Mouse (Mus musculus) frontal cortex, postnatal 36 days (tissue): ENCODE results near the gene Bbs2.
"Not testable (repeated sequence)": the region's sequence is repeated elsewhere in the genome, so short reads cannot be mapped to it uniquely, and the experiment has no call there.

ENCODE experiments used
- DNase-seq, 2 experiments: peaks; one replicate each; pipeline ENCODE4 v3.0.0; 2022; ENCODE audit warnings: low spot score in 2 of 2

Gene Bbs2

DNA sequence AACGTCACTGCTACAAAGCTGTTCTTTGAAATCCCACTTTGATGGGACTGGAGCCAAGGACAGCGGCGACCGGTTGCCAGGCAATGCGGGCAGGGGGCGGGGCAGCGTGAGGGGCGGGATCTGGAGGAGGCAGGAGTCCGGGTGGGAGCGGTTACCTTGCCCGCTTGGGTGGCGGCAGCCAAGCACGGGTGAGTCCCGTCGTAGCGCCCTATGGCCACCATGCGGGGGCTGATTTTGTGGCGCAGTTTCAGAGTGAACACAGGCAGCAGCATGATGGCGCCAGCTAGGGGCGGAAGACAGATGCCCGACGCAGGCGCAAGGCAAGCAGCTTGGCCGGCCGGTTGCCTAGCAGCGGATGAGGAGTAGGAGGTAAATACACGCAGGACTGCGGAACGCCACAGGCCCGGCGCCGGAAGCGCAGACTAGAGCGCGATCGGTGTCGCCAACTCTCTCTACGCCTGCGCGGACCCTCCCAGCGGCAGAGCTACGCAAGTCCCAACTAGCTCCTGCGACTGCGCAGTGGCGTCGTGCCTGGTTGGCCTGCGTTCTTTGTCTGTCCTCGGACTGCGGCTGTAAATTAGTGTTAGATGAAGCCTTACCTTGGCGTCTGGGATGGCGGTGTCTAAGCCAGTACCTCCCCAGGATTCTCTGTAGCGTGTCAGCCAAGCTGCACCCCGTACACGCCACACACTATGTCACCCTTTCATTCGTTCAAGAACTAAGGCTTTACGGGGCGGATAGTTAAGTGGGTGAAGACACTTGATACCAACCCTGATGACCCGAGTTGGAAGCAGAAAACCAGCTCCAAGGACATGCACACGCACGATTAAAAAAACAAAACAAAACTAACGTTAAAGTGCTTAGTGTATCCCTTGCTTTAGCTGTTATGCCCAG is at the start of gene Bbs2:
TSS of gene Bbs2 (minus strand) at position 848 of the 894 bp plus-strand sequence.
- DNase-seq = peak; percentile 99 to 100

DNA sequence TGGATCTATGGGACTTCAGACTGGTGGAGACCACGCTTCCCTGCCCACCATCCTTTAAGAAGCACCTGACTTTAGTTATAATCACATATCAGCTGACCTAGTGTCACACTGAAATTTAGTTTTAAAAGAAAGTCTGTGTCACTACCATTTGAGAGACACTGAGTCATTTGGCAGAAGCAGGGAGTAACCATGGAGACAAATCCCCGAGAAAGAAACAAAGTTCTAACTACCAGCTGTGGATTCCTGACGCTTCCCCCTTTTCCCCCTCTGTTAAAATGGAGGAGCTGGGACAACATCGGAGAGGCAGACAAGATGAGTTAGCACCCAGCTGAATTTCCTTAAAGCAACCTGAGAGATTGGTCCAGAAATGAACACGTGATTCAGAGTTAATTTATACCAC is 49.5 kb upstream of the Bbs2 start:
- peak in 1 of 2 experiments; percentile 49 for DNase-seq

- DNase-seq = no peak
Observed at GRCm38 (mm10) chr8:94140266-94140795, 41.6 kb upstream of the Bbs2 start.

DNA sequence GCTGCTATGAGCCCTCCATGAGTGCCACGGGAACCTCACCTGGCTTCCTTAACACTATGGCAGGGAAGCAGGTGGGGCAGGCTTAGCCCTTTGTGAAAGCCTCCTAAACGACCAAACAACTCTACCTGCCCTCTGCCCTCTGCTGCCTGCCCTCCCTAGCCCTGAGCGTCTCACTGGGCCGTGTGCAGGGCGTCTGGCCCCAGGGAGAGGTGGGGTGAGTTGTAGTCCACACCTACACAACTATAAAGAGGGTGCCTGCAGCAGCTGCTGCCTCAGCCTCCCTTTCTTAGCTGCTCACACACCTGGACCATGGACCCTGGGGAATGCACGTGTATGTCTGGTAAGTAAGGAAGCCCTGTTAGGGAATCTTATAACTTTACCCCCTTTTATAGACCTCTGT is 38.2 kb upstream of the Bbs2 start, which contains the start of gene Mt4:
TSS of gene Mt4 (plus strand) at position 265 of the 400 bp plus-strand sequence.
- no peak for DNase-seq

- DNase-seq = no peak
Observed at GRCm38 (mm10) chr8:94136192-94136591, 37.5 kb upstream of the Bbs2 start.

DNA sequence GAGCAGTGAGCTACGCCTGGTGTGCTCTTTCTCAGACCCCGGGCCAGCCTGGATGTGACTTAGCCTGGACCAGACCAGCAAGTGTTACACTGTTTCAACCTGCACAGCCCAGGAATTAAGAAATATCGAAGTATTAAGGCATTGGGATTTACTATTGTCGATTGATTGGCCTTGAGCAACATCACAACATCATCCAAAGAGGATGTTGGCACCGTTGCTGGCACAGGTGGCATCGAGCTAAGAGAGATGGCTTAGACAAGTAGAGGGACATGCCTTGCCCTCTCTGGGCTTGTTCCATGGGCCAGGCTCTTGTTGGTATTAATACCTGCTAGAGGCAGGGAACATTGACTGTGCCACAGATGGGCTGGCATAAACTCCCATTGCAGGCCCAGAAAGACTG is 36.8 kb upstream of the Bbs2 start:
- no peak for DNase-seq

DNA sequence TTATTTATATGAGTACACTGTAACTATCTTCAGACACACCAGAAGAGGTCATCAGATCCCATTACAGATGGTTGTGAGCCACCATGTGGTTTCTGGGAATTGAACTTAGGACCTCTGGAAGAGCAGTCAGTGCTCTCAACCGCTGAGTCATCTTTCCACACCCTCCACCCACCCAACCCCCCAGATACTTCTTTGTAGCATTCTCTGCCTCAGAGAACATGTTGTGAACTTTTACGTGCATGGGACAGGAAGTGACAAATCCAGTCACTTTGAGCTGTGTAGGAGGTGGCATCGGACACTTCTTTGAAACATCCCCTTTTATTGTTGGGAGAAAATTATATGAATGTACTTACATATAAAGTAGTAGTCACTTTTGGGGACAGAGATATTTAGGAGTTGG is 35.9 kb upstream of the Bbs2 start:
- not testable (repeated sequence) for DNase-seq

- DNase-seq = no peak
Observed at GRCm38 (mm10) chr8:94132096-94132495, 33.4 kb upstream of the Bbs2 start.

DNA sequence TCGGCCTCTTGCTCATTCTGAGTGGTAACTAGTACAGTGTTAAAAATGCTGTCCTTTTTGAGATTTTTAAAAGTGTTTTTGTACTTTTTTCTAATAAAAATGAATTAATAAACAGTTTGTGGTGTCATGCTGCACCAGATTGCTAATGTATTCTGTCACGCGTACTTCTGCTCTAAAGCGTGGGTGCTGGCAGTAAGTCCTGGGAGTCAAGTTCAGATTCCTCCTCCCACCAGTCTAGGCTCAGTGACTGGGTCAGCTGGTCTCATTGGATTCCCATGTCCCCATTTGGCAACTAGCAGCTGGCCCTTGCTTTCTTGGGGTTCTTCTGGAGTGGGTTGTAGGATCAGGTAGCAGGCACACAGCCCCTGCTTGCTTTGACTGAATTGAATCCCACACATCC is 31.4 kb upstream of the Bbs2 start:
- DNase-seq = no peak

DNA sequence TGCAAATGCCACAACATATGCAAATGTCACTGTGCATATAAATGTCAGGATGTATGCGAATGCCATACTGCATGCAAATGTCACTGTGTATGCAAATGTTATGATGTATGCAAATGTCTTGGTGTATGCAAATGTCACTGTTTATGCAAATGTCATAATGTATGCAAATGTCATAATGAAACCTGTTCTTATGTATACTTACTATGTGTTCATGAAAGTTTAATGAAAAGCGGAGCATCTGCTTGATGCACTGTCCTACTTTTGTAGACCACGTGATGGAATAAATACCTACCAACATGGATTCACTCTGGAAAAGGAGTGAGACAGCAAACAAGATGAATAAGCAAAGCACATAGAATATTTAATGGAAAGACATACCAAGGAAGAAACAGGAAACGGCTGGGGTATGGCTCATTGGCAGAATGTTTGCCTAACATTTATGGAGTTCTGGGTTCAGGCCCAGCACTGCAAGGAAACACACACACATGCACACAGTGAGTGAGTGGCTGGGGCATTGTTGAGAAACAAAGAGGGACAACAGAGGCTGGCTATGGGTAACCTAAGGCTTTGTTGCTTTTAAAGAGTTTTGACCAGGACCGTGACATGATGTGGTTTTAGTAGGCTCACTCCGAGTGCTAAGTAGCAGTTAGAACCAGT is 30.5 kb upstream of the Bbs2 start:
- no peak for DNase-seq

DNA sequence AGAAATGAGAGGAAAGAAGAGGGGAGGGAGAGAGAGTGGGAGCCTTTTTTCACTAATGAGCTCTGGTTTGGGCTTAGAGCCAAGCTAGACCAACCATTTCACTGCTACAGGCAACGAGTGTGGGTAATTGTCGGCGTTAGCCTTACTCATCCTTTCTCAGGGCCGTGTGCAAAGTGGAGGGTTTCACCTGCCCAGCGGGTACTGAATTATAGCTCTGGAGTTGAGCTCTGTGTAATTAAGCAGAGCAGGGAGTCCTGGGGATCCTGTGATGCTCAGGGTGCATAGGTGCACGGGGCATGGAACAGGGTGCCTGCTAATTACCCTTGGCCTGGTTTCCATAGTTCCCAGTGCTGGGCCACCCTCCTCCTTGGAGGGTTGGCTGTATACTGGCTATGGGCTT is 29.0 kb upstream of the Bbs2 start:
- no peak for DNase-seq

DNA sequence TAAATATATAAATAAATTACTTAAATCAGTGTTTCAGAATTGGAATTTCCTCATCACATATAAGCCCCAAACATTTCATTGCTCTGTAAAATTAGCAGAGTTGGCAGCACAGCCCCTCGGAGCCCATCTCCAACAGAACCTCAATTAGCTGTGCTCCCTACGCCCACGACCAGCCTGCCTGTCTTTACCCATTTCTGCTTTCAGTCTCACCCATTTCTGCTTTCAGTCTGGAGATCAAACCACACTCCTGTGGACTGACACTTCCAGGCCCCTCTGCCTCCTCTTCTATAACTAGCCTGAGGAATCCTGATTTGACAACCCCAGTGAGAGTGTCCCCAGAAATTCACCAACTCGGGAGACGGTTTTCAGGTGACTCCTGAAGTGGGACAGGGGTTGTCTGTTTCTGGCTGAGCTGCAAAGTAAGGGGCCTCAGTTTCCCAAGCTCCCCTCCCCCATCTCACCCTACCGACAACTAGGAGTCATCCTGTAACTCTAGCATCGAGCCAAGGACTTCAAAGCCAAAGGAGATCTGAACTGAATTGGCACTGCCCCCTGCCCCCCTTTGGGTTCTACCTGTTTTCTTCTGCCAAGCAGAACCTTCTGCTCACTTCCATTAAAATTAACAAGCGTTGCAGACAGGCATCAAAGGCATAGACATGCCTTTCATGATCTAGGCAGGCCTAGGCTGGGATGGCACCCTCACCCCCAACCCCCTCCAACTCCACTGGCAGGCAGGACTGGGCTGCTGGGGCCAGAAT is 24.2 kb upstream of the Bbs2 start:
- DNase-seq = no peak

GRCm38 (mm10) chr8:94121625-94122024 is 22.9 kb upstream of the Bbs2 start:
- DNase-seq = no peak

- peak; percentile 26 to 58 for DNase-seq
Observed at GRCm38 (mm10) chr8:94118776-94119430, 20.2 kb upstream of the Bbs2 start.

DNA sequence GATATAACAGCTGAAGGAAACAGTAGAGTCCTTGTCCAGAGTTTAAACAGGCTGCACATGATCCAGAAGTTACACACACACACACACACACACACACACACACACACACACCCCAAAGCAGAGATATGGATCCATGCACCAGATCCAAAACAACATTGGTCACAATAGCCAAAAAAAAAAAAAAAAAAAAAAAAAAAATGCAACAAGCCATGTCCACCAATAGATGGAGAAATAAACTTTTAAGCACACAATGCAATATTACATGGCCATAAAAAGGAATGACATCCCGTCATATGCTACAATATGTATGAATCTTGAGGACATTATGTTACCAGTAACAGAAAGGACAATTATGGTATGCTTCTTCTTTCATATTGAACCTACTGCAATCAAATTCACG is 15.2 kb upstream of the Bbs2 start:
- no peak for DNase-seq

DNA sequence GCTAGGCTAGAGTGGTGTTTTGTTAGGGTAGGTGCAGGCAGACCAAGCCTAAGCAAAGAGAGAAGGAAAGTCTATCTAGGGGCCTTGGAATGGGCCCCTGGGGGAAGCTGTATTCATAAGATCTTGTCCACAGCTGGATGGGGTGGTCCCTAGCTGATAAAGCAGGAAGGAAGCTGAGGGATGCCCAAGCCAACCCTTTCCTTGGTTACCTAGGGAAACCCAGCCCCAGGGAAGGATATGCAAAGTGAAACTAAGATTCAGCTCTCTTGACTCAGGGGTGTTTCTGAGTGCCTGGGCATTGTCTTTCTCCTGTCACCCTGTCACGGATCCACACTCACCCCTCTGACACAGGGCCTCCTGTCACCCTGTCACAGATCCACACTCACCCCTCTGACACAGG is 14.7 kb upstream of the Bbs2 start:
- DNase-seq = no peak

DNA sequence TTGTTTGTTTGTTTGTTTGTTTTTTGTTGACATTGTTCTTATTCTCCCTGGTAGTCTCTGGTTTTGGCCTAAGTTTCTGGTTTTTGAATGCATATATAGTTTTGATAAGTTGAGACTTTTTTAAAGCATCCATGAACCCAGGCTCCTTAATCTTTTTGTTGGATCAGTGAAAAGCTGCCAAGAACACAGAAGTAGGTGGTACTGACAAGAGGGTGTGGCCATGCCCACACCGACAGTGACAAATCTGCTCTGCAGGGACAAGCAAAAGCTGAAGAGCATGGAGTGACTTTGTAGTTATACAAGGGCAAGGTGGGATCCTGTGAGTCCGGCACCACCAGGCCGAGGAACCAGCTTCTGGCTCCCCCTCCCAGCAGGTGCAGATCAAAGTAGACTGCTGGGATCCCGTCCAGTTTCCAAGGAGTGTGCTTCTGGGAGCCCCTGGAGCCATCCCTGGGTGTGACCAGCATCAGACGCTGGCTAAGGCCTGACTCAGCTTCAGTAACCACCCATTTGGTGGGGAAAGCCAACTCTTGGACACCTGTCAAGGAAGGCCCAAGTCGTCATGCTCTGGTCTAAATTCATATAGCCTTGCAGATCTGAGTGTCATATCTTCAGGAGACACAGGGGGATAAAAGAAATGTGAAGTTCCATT is 11.9 kb upstream of the Bbs2 start:
- peak in 1 of 2 experiments; percentile 19 for DNase-seq

GRCm38 (mm10) chr8:94109835-94110234 is 11.1 kb upstream of the Bbs2 start:
- DNase-seq = no peak

DNA sequence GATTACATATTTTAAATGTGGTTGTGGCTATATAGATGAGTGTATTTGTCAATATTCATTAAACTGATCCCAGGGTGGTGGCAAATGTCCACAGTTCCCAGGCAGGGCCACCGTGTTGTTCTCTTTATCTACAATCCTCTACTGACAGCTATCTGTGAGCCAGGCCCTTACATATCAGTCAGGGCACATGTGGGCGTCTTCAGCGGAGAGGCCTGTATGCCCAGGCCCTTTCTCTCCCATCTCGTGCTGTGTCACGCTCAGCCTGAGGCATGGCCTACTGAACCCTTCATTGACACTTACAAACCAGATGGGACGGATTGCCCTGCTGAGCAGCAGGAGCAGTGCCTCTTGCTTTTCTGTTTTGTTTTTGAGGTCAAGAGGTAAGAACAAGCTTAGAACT is 10.7 kb upstream of the Bbs2 start:
- DNase-seq = no peak

DNA sequence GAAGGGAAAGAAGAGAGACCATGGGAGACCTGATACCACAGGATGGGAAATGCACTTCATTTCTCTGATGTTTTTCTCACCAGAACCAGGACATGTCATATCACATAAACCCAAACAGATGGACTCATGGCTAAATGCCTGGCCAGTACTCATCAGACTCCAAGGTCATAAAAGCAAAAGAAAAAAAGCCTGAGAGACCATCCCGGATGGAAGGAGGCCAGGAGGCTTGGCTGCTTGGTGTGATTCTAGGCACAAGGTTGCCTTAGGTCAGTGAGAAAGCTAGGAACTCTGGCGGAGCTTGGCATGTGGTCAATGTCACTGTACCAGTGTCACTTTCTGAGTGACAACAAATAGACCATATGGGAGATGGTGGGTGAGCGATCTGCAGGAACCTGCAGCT is 9.1 kb upstream of the Bbs2 start:
- no peak for DNase-seq

- DNase-seq = peak; percentile 52 to 72
Observed at GRCm38 (mm10) chr8:94104146-94104545, 5.4 kb upstream of the Bbs2 start.
